Mouse (Mus musculus): ENCODE data around the gene Zfp488. TPM values are rescaled to one million over a fixed set of nuclear protein-coding genes. Genes with fewer than 3 reads are reported as not detected.

Zfp488 gene
- polyA plus RNA-seq (2012): not detected in 2 replicates

- Histone ChIP-seq H3K4me3 (replicated peaks) (no peak within 1 kb of the TSS), H3K27me3 (ENCODE audit: control insufficient read depth) (peaks cover 12% of the 10 kb centered on the region), H3K9me3 (ENCODE audit: control insufficient read depth, low read length) (no peaks in the 10 kb centered on the region), H3K4me1 (ENCODE audit: control insufficient read depth) (no peaks in the 10 kb centered on the region), H3K36me3 (ENCODE audit: control insufficient read depth) (no peaks in the 10 kb centered on the region)
- TF ChIP-seq TAL1 (IDR thresholded peaks at IDR 0.05; ENCODE audit: low read length): no peak
- TF ChIP-seq GATA1 (IDR thresholded peaks at IDR 0.05; ENCODE audit: low read length): no peak
Observed at GRCm38 (mm10) chr14:33978604-33979059, at the start of gene Zfp488. Gene Zfp488 (minus strand): TSS chr14:33978764.

- Histone ChIP-seq H3K27me3 (ENCODE audit: control insufficient read depth) (no peaks in the 10 kb centered on the region), H3K4me3 (replicated peaks) (no peak overlapping the region), H3K4me1 (ENCODE audit: control insufficient read depth) (no peaks in the 10 kb centered on the region), H3K9me3 (ENCODE audit: control insufficient read depth, low read length) (no peaks in the 10 kb centered on the region; the same call in 1 of the 2 replicates), H3K36me3 (ENCODE audit: control insufficient read depth) (no peaks in the 10 kb centered on the region)
- TF ChIP-seq GATA1 (IDR thresholded peaks at IDR 0.05; ENCODE audit: low read length) (no peak), TAL1 (IDR thresholded peaks at IDR 0.05; ENCODE audit: low read length) (no peak)
Observed at GRCm38 (mm10) chr14:34026710-34027109, 48.1 kb upstream of the Zfp488 start.

- TF ChIP-seq GATA1 (IDR thresholded peaks at IDR 0.05; ENCODE audit: low read length) (no peak), TAL1 (IDR thresholded peaks at IDR 0.05; ENCODE audit: low read length) (no peak)
- Histone ChIP-seq H3K9me3 (ENCODE audit: control insufficient read depth, low read length) (no peaks in the 10 kb centered on the region; the same call in 1 of the 2 replicates), H3K4me3 (replicated peaks) (no peak overlapping the region)
Observed at GRCm38 (mm10) chr14:34016938-34017337, 38.4 kb upstream of the Zfp488 start.

GRCm38 (mm10) chr14:34016381-34016780 lies 37.8 kb upstream of the Zfp488 start, which contains the start of gene Gm5460:
Gene Gm5460 (plus strand): TSS chr14:34016758.
- no peak for TF ChIP-seq TAL1 (IDR thresholded peaks at IDR 0.05; ENCODE audit: low read length)
- H3K4me1 ChIP-seq (ENCODE audit: control insufficient read depth): no peaks in the 10 kb centered on the region
- H3K4me3 ChIP-seq (replicated peaks): no peak within 1 kb of the TSS
- no peaks in the 10 kb centered on the region for H3K36me3 ChIP-seq (ENCODE audit: control insufficient read depth)
- no peaks in the 10 kb centered on the region; the same call in 1 of the 2 replicates for H3K9me3 ChIP-seq (ENCODE audit: control insufficient read depth, low read length)
- H3K27me3 ChIP-seq (ENCODE audit: control insufficient read depth): no peaks in the 10 kb centered on the region

More at GRCm38 (mm10) chr14:34016938-34017337, 38.4 kb upstream of the Zfp488 start:
- Histone ChIP-seq H3K27me3 (ENCODE audit: control insufficient read depth) (no peaks in the 10 kb centered on the region), H3K4me1 (ENCODE audit: control insufficient read depth) (no peaks in the 10 kb centered on the region), H3K36me3 (ENCODE audit: control insufficient read depth) (no peaks in the 10 kb centered on the region)

GRCm38 (mm10) chr14:34015063-34015462 lies 36.5 kb upstream of the Zfp488 start, which contains the start of gene Gm30083:
Gene Gm30083 (minus strand): TSS chr14:34015182.
- Histone ChIP-seq H3K4me1 (ENCODE audit: control insufficient read depth) (no peaks in the 10 kb centered on the region), H3K27me3 (ENCODE audit: control insufficient read depth) (no peaks in the 10 kb centered on the region), H3K36me3 (ENCODE audit: control insufficient read depth) (no peaks in the 10 kb centered on the region), H3K9me3 (ENCODE audit: control insufficient read depth, low read length) (no peaks in the 10 kb centered on the region; the same call in 1 of the 2 replicates), H3K4me3 (replicated peaks) (no peak within 1 kb of the TSS)
- TF ChIP-seq GATA1 (IDR thresholded peaks at IDR 0.05; ENCODE audit: low read length): no peak
- no peak for TF ChIP-seq TAL1 (IDR thresholded peaks at IDR 0.05; ENCODE audit: low read length)

GRCm38 (mm10) chr14:34002358-34002757 lies 23.8 kb upstream of the Zfp488 start:
- H3K4me1 ChIP-seq (ENCODE audit: control insufficient read depth): no peaks in the 10 kb centered on the region
- no peak for TF ChIP-seq GATA1 (IDR thresholded peaks at IDR 0.05; ENCODE audit: low read length)
- no peak for TF ChIP-seq TAL1 (IDR thresholded peaks at IDR 0.05; ENCODE audit: low read length)
- H3K9me3 ChIP-seq (ENCODE audit: control insufficient read depth, low read length): no peaks in the 10 kb centered on the region
- no peaks in the 10 kb centered on the region for H3K27me3 ChIP-seq (ENCODE audit: control insufficient read depth)
- no peak overlapping the region for H3K4me3 ChIP-seq (replicated peaks)
- no peaks in the 10 kb centered on the region for H3K36me3 ChIP-seq (ENCODE audit: control insufficient read depth)

- Histone ChIP-seq H3K36me3 (ENCODE audit: control insufficient read depth) (no peaks in the 10 kb centered on the region), H3K4me1 (ENCODE audit: control insufficient read depth) (no peaks in the 10 kb centered on the region), H3K27me3 (ENCODE audit: control insufficient read depth) (no peaks in the 10 kb centered on the region), H3K4me3 (replicated peaks) (no peak overlapping the region), H3K9me3 (ENCODE audit: control insufficient read depth, low read length) (no peaks in the 10 kb centered on the region)
- no peak for TF ChIP-seq TAL1 (IDR thresholded peaks at IDR 0.05; ENCODE audit: low read length)
- TF ChIP-seq GATA1 (IDR thresholded peaks at IDR 0.05; ENCODE audit: low read length): no peak
Observed at GRCm38 (mm10) chr14:34001445-34001844, 22.9 kb upstream of the Zfp488 start.

- no peaks in the 10 kb centered on the region for H3K27me3 ChIP-seq (ENCODE audit: control insufficient read depth)
Observed at GRCm38 (mm10) chr14:34000076-34000475, 21.5 kb upstream of the Zfp488 start.

GRCm38 (mm10) chr14:33997427-33997826 lies 18.9 kb upstream of the Zfp488 start:
- Histone ChIP-seq H3K27me3 (ENCODE audit: control insufficient read depth) (no peaks in the 10 kb centered on the region), H3K36me3 (ENCODE audit: control insufficient read depth) (no peaks in the 10 kb centered on the region), H3K4me1 (ENCODE audit: control insufficient read depth) (no peaks in the 10 kb centered on the region), H3K4me3 (replicated peaks) (no peak overlapping the region), H3K9me3 (ENCODE audit: control insufficient read depth, low read length) (no peaks in the 10 kb centered on the region)
- TF ChIP-seq GATA1 (IDR thresholded peaks at IDR 0.05; ENCODE audit: low read length) (no peak), TAL1 (IDR thresholded peaks at IDR 0.05; ENCODE audit: low read length) (no peak)

More at GRCm38 (mm10) chr14:34000076-34000475, 21.5 kb upstream of the Zfp488 start:
- Histone ChIP-seq H3K4me1 (ENCODE audit: control insufficient read depth) (no peaks in the 10 kb centered on the region), H3K9me3 (ENCODE audit: control insufficient read depth, low read length) (no peaks in the 10 kb centered on the region), H3K4me3 (replicated peaks) (no peak overlapping the region), H3K36me3 (ENCODE audit: control insufficient read depth) (no peaks in the 10 kb centered on the region)
- TF ChIP-seq GATA1 (IDR thresholded peaks at IDR 0.05; ENCODE audit: low read length) (no peak), TAL1 (IDR thresholded peaks at IDR 0.05; ENCODE audit: low read length) (no peak)

All from erythroblast, embryonic 14.5 days (primary cell).